17 mouse cellular contexts compared by ENCODE assay signal in the genomic region with DNA sequence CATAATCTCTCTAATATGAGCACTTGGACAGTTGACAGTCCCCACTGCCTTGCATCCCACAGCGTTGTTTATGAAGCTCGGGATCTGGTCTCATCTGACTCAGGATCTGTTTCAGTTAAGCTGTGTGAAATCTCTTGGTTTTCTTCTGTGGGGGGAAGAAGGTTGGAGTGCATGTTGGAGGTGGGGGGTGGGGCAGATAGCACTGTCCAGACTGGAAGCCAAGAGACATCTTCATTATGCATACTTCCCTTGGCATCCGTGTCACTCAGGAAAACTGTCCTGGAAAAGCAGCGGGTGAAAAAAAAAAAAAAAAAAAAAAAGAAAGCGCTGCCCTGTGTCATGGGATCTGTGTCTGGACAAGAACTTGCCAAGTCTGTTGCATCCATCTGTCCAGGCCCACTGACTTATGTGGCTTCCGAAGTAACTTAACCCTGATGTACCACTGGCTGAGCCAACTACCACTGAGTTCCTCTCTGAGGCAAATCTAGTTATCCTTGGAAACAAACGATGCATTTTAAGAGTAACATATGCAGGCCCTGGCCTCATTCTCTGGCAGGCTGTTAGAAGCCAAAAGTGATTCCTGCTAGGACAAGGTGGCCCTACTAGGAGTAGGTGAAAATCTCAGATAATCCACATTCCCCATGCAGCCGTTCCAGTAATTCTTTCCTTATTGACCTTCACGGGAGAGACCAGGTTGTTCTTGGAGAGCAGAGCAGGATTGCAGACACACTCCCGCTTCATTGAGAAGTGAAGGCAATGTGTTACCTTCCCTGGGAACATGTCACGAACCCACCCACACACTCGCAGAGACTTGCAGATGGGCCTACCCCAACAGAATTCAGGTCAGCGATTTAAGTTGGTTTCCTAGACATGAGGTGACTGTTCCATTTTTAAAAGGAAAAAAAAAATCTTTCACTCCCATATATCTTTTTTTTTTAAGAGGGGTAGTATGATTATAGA.
A peak's percentile ranks its signal among the peaks of the same experiment; 100 is the strongest.
DNase-seq lines count a peak whose midpoint lies in the region; ATAC-seq and TF ChIP-seq lines count a peak whose summit lies in the region.
"Had no signal": no experiment of that assay in that cellular context is flagged by ENCODE, and none has a peak within 500 bp of the region (broad histone marks: within the 10 kb centered on the region; RNA-seq: fewer than 3 reads in every experiment).

No protein-coding gene starts in this region.

- no peak overlapping the region for H3K4me3 ChIP-seq in layer of hippocampus, adult 2 months
- no peak overlapping the region for H3K4me3 ChIP-seq in lung, adult 2 months (replicated peaks; ENCODE audit: extremely low read depth, low read depth, low read length)
- H3K4me3 ChIP-seq: forebrain, embryonic 15.5 days; heart, embryonic 12.5 days; midbrain, embryonic 10.5 days; myocyte had no signal

- whole genome bisulfite sequencing in lung, adult 2 months: 74% methylated on average over 13 of the region's 13 CpGs

- H3K27ac ChIP-seq in layer of hippocampus, adult 2 months: peak overlapping the region; percentile 46; the same call in 1 of the 2 replicates
- H3K27ac ChIP-seq: forebrain, embryonic 15.5 days; kidney, postnatal 0 days; midbrain, embryonic 10.5 days had no signal

- TF ChIP-seq POLR2A in lung, adult 2 months (IDR thresholded peaks at IDR 0.05; ENCODE audit: borderline replicate concordance, extremely low read depth, low read depth, low read length): no peak

- ATAC-seq in cerebellum, adult (ENCODE audit: insufficient number of reproducible peaks, low FRiP score, low TSS enrichment): peak; percentile 89
- ATAC-seq: forebrain, embryonic 15.5 days; intestine, embryonic 16.5 days had no signal

- DNase-seq in layer of hippocampus, adult 2 months (ENCODE audit: low spot score in 2 of 2): no peak
- no peak for DNase-seq in layer of hippocampus, adult 11-12 months (ENCODE audit: low spot score)
- peak; percentile 75 to 84 for DNase-seq in cerebellum, adult 18-20 months
- DNase-seq in left cerebral cortex, adult 18-20 months (ENCODE audit: low spot score in 2 of 2): peak; percentile 12 to 48
- no peak for DNase-seq in heart, adult 8-10 months (ENCODE audit: low spot score)
- no peak for DNase-seq in lung, adult 2 months
- DNase-seq: adrenal gland, adult 2 months; gastrocnemius, postnatal 36 days; layer of hippocampus, adult 9-11 months; thymus, adult 18-20 months had no signal

- no peaks in the 10 kb centered on the region for H3K4me1 ChIP-seq in lung, adult 2 months (ENCODE audit: control insufficient read depth, insufficient read depth, low read length)
- H3K4me1 ChIP-seq: heart, embryonic 12.5 days had no signal

- TF ChIP-seq CTCF in layer of hippocampus, adult 2 months (conservative IDR thresholded peaks at IDR 0.05): no peak
- TF ChIP-seq CTCF in lung, adult 2 months (IDR thresholded peaks at IDR 0.05; ENCODE audit: insufficient read depth, low read length): no peak

Comparison
In these comparisons a context has a peak if more than half of its experiments do, and no peak if none do; other contexts are left out.
1. DNase-seq: peak in cerebellum, adult 18-20 months (2 of 2) and left cerebral cortex, adult 18-20 months (2 of 2); none in layer of hippocampus, adult 2 months (0 of 2), layer of hippocampus, adult 11-12 months (single experiment), heart, adult 8-10 months (single experiment) and lung, adult 2 months (single experiment).